ENCODE assay signal across 9 mouse cellular contexts in the genomic region with DNA sequence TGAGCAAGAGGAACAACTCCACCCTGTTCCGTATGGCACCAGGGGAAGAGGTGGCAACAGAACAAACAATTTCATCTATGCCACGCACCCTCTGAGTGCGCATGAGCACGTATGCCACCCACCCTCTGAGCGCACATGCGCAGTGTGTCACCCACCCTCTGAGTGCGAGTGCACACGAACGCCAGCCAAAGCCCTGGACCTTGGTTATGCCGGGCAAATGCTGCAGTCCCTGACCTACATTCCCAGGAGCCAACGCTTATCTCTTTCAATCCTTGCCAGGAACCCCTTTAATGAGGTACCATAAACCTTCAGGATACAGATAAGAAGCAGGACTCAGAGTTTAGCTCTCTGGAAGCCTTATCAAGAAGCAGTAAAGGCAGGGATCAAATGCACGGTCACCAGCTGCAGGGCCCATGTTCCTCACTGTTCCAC. TPM values are rescaled to one million over a fixed set of nuclear protein-coding genes. Genes with fewer than 3 reads are reported as not detected.
DNase-seq lines count a peak whose midpoint lies in the region; ATAC-seq lines count a peak whose summit lies in the region.
"Had no signal": no experiment of that assay in that cellular context is flagged by ENCODE, and none has a peak within 500 bp of the region (broad histone marks: within the 10 kb centered on the region; RNA-seq: fewer than 3 reads in every experiment).

No protein-coding gene starts in this region.

- no peaks in the 10 kb centered on the region for H3K27me3 ChIP-seq in intestine, embryonic 14.5 days (replicated peaks; ENCODE audit: control insufficient read depth, insufficient read depth, low read length)
- H3K27me3 ChIP-seq: midbrain, embryonic 13.5 days had no signal

- no peak overlapping the region for H3K27ac ChIP-seq in intestine, embryonic 14.5 days (ENCODE audit: low read depth)
- H3K27ac ChIP-seq: midbrain, embryonic 13.5 days had no signal

- intact Hi-C loops in left cerebral cortex, postnatal 4 days (cut with DNase I), result no loop called here

- no peak overlapping the region for H3K9ac ChIP-seq in intestine, embryonic 14.5 days (ENCODE audit: low read length)
- H3K9ac ChIP-seq: midbrain, embryonic 13.5 days had no signal

- H3K36me3 ChIP-seq in intestine, embryonic 14.5 days (ENCODE audit: control insufficient read depth, insufficient read depth, low read length), result no peaks in the 10 kb centered on the region
- H3K36me3 ChIP-seq: midbrain, embryonic 13.5 days had no signal

- DNase-seq in MEL-GATA-1-ER (ENCODE audit: extremely low read depth, low read depth), result peak; percentile 67
- peak; percentile 81 for DNase-seq in adrenal gland, postnatal 10 days
- peak; percentile 69 for DNase-seq in intestine, embryonic 14.5 days (ENCODE audit: low spot score)
- DNase-seq in lung, postnatal 25 days (ENCODE audit: low spot score), result peak; percentile 53
- DNase-seq in left cerebral cortex, postnatal 4 days, result no peak
- DNase-seq in natural killer cell, adult 2 months (ENCODE audit: low spot score in 2 of 2), result no peak
- no peak for DNase-seq in spleen, postnatal 10 days (ENCODE audit: low spot score in 2 of 2)
- no peak for DNase-seq in layer of hippocampus, postnatal 14 days (ENCODE audit: low spot score in 2 of 2)

- H3K4me2 ChIP-seq in intestine, embryonic 14.5 days (ENCODE audit: low read length), result no peak overlapping the region
- H3K4me2 ChIP-seq: midbrain, embryonic 13.5 days had no signal

- H3K4me3 ChIP-seq in intestine, embryonic 14.5 days (ENCODE audit: low read depth, low read length), result no peak overlapping the region
- H3K4me3 ChIP-seq: midbrain, embryonic 13.5 days had no signal

- no peaks in the 10 kb centered on the region for H3K9me3 ChIP-seq in intestine, embryonic 14.5 days (ENCODE audit: control insufficient read depth, low read length)
- H3K9me3 ChIP-seq: midbrain, embryonic 13.5 days had no signal

- peak; percentile 90 for ATAC-seq in intestine, embryonic 14.5 days (replicated peaks; ENCODE audit: low FRiP score, low TSS enrichment, low read depth)
- ATAC-seq: midbrain, embryonic 13.5 days had no signal

- 62% methylated on average over 12 of the region's 12 CpGs for WGBS in intestine, embryonic 14.5 days

- peaks cover 6% of the 10 kb centered on the region; the same call in 1 of the 2 replicates for H3K4me1 ChIP-seq in intestine, embryonic 14.5 days (replicated peaks; ENCODE audit: control insufficient read depth, insufficient read depth, low read length)
- H3K4me1 ChIP-seq: midbrain, embryonic 13.5 days had no signal

RNA-seq across cellular contexts. Expression of gene Galnt7, which starts 50.8 kb away (rescaled TPM):
- total RNA-seq in adrenal gland, postnatal 10 days (2021), result 10 to 100 TPM; 13.1 to 15.3 TPM
- 26.4 and 29.5 TPM in 2 replicates for polyA plus RNA-seq in intestine, embryonic 14.5 days (2014; fragmentation: Nextera tagmentation; extraction: Ambion mirVana)
- 10 to 100 TPM; 10.9 to 13.0 TPM for total RNA-seq in left cerebral cortex, postnatal 4 days (2021)
- 10 to 100 TPM in 1 of 2 experiments, 1 to 10 TPM in 1; 9.4 to 10.9 TPM for total RNA-seq in layer of hippocampus, postnatal 14 days (2021)

Comparison
In these comparisons a context has a peak if more than half of its experiments do, and no peak if none do; other contexts are left out.
1. DNase-seq: peak in MEL-GATA-1-ER (single experiment), adrenal gland, postnatal 10 days (single experiment), intestine, embryonic 14.5 days (single experiment) and lung, postnatal 25 days (single experiment); none in left cerebral cortex, postnatal 4 days (single experiment), natural killer cell, adult 2 months (0 of 2), spleen, postnatal 10 days (0 of 2) and layer of hippocampus, postnatal 14 days (0 of 2).